Mouse (Mus musculus) hindbrain, embryonic 12.5 days (tissue): ENCODE measurements around the gene Leng9. TPM values are rescaled to one million over a fixed set of nuclear protein-coding genes. Genes with fewer than 3 reads are reported as not detected.

ENCODE experiments used
- ATAC-seq: fragments of 200-750 bp; cut with Nextera tagmentation; 2 replicates; pipeline ENCODE4 v1.8.0; 2017; ENCODE audit warnings: moderate TSS enrichment; ENCODE audit not compliant: low FRiP score
- H3K27ac ChIP-seq: fragments of 300-500 bp; sonication (generic); 2 replicates; pipeline ENCODE4 v1.5.1; 2016; ENCODE audit warnings: mild to moderate bottlenecking
- H3K27me3 ChIP-seq: fragments of 300-500 bp; sonication (generic); 2 replicates; pipeline ENCODE4 v1.6.1; 2016; ENCODE audit warnings: mild to moderate bottlenecking
- H3K36me3 ChIP-seq: fragments of 300-500 bp; sonication (generic); 2 replicates; pipeline ENCODE4 v1.6.1; 2016; ENCODE audit warnings: mild to moderate bottlenecking
- H3K4me1 ChIP-seq: fragments of 300-500 bp; sonication (generic); 2 replicates; pipeline ENCODE4 v1.6.1; 2016
- H3K4me2 ChIP-seq: fragments of 300-500 bp; sonication (generic); replicated peaks from 2 replicates; pipeline ENCODE4 v1.6.1; 2016; ENCODE audit warnings: mild to moderate bottlenecking
- H3K4me3 ChIP-seq: fragments of 300-500 bp; sonication (generic); 2 replicates; pipeline ENCODE4 v1.5.1; 2016; ENCODE audit warnings: mild to moderate bottlenecking
- H3K9ac ChIP-seq: fragments of 300-500 bp; sonication (generic); 2 replicates; pipeline ENCODE4 v1.6.1; 2016; ENCODE audit warnings: mild to moderate bottlenecking, moderate library complexity
- H3K9me3 ChIP-seq: fragments of 300-500 bp; sonication (generic); replicated peaks from 2 replicates; pipeline ENCODE4 v1.6.1; 2016; ENCODE audit warnings: mild to moderate bottlenecking
- WGBS: fragments of 180-500 bp; shearing (Covaris S2); methylation state at CpG from one replicate; pipeline ENCODE4 v1.1.7; 2016; 5-methylcytosine and 5-hydroxymethylcytosine counted together
- polyA plus RNA-seq: library from polyadenylated mRNA; unstranded; fragments of >200 nt; fragmentation: Nextera tagmentation; extraction: Ambion mirVana; gene quantifications from 2 replicates; pipeline ENCODE4 v1.2.1, GENCODE M21; 2016

The Leng9 gene
- polyA plus RNA-seq, 1 experiment from 2014 or later: 3.6 TPM

GRCm38 (mm10) chr7:4128860-4129259 lies 21.3 kb downstream of the Leng9 start:
- Histone ChIP-seq H3K27me3 (no peaks in the 10 kb centered on the region), H3K9ac (peak overlapping the region; percentile 32; the same call in 1 of the 2 replicates), H3K36me3 (peaks cover 34% of the 10 kb centered on the region), H3K4me1 (peaks cover 30% of the 10 kb centered on the region), H3K27ac (no peak overlapping the region), H3K4me2 (no peak overlapping the region), H3K4me3 (no peak overlapping the region), H3K9me3 (no peaks in the 10 kb centered on the region)
- no peak for ATAC-seq
- WGBS: 74% methylated on average over 6 of the region's 6 CpGs

- H3K9me3 ChIP-seq: no peaks in the 10 kb centered on the region
- peaks cover 40% of the 10 kb centered on the region for H3K4me1 ChIP-seq
- H3K4me2 ChIP-seq: no peak overlapping the region
- no peak overlapping the region; the same call in 1 of the 2 replicates for H3K27ac ChIP-seq
- peaks cover 28% of the 10 kb centered on the region for H3K36me3 ChIP-seq
- no peak overlapping the region for H3K4me3 ChIP-seq
- no peak overlapping the region for H3K9ac ChIP-seq
- WGBS: 92% methylated on average over 4 of the region's 4 CpGs
- no peak for ATAC-seq
- no peaks in the 10 kb centered on the region for H3K27me3 ChIP-seq
Observed at GRCm38 (mm10) chr7:4127894-4128293, 22.3 kb downstream of the Leng9 start.

GRCm38 (mm10) chr7:4126992-4127785 lies 23.0 kb downstream of the Leng9 start:
- Histone ChIP-seq H3K27me3 (no peaks in the 10 kb centered on the region), H3K27ac (no peak overlapping the region), H3K9ac (no peak overlapping the region), H3K9me3 (no peaks in the 10 kb centered on the region), H3K4me3 (no peak overlapping the region), H3K4me2 (no peak overlapping the region), H3K4me1 (peaks cover 47% of the 10 kb centered on the region), H3K36me3 (peaks cover 23% of the 10 kb centered on the region)
- WGBS: 86% methylated on average over 11 of the region's 11 CpGs
- no peak for ATAC-seq

DNA sequence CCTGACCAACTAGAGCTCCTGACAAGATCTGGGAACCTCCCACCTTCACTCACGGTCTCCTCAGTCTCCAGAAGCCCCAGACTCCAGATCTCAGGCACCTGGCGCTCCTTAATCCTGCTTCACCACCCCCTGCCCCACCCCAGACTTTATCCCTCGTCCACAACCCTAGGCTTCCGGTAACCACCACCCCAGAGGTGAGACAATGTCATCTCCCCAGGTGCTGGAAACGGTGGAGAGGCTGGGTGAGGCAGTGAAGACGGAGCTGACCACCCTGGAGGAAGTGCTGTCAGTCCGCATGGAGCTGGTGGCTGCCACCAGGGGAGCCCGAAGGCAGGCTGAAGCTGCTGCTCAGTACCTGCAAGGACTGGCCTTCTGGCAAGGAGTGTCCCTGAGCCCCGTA lies 24.9 kb downstream of the Leng9 start:
- peaks cover 19% of the 10 kb centered on the region; the same call in 1 of the 2 replicates for H3K36me3 ChIP-seq

GRCm38 (mm10) chr7:4124856-4125255 lies 25.3 kb downstream of the Leng9 start:
- Histone ChIP-seq H3K27ac (peak overlapping the region; percentile 92), H3K4me1 (peaks cover 55% of the 10 kb centered on the region), H3K36me3 (peaks cover 19% of the 10 kb centered on the region; the same call in 1 of the 2 replicates), H3K4me2 (peak overlapping the region; percentile 73), H3K27me3 (0 out of 2 replicates have a peak, but pooled peaks cover 4% of the 10 kb centered on the region), H3K9me3 (no peaks in the 10 kb centered on the region), H3K9ac (peak overlapping the region; percentile 47), H3K4me3 (peak overlapping the region; percentile 23)
- WGBS: 17% methylated on average over 5 of the region's 5 CpGs
- no peak for ATAC-seq

More for the DNA sequence above, 24.9 kb downstream of the Leng9 start:
- H3K4me2 ChIP-seq: peak overlapping the region; percentile 73; the same call in 1 of the 2 replicates
- H3K9me3 ChIP-seq: no peaks in the 10 kb centered on the region
- no peak overlapping the region for H3K4me3 ChIP-seq
- no peak for ATAC-seq
- peak overlapping the region; percentile 92 for H3K27ac ChIP-seq
- peaks cover 52% of the 10 kb centered on the region for H3K4me1 ChIP-seq
- 0 out of 2 replicates have a peak, but pooled peaks cover 2% of the 10 kb centered on the region for H3K27me3 ChIP-seq
- peak overlapping the region; percentile 47 for H3K9ac ChIP-seq
- 24% methylated on average over 9 of the region's 9 CpGs for WGBS

- peak overlapping the region; percentile 47; the same call in 1 of the 2 replicates for H3K9ac ChIP-seq
- H3K36me3 ChIP-seq: peaks cover 17% of the 10 kb centered on the region; the same call in 1 of the 2 replicates
- H3K4me1 ChIP-seq: peaks cover 57% of the 10 kb centered on the region
Observed at GRCm38 (mm10) chr7:4124315-4124759, 25.8 kb downstream of the Leng9 start.

DNA sequence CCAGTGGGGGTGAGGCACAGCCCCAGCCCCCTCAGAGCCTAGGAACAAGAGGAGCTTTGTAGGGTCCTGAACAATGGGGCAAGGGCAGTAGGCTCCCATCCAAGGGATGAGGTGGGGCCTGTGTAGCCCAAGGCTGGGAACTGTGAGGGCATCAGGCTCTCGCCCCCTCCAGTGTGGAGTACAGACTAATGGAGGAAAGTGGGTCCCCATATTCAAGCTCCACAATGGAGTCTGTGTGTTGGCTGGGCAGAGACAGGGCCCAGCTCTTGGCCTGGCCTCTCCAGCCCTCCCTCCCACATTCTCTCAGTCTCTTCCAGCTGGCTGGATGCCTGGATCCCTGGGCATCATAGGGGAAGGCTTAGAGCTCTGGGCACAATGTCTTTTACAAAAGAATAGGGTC lies 26.4 kb downstream of the Leng9 start:
- Histone ChIP-seq H3K9ac (no peak overlapping the region), H3K27me3 (peaks cover 8% of the 10 kb centered on the region; the same call in 1 of the 2 replicates), H3K4me3 (no peak overlapping the region), H3K4me2 (peak overlapping the region; percentile 73), H3K36me3 (peaks cover 17% of the 10 kb centered on the region; the same call in 1 of the 2 replicates), H3K9me3 (no peaks in the 10 kb centered on the region), H3K27ac (peak overlapping the region; percentile 92), H3K4me1 (peaks cover 63% of the 10 kb centered on the region)
- ATAC-seq: peak; percentile 83
- WGBS: 23% methylated on average over 1 of the region's 1 CpGs

More at GRCm38 (mm10) chr7:4124315-4124759, 25.8 kb downstream of the Leng9 start:
- 0 out of 2 replicates have a peak, but pooled peaks cover 4% of the 10 kb centered on the region for H3K27me3 ChIP-seq
- WGBS: 2% methylated on average over 10 of the region's 10 CpGs
- peak overlapping the region; percentile 92 for H3K27ac ChIP-seq
- H3K4me2 ChIP-seq: peak overlapping the region; percentile 73
- no peaks in the 10 kb centered on the region for H3K9me3 ChIP-seq
- peak overlapping the region; percentile 23 for H3K4me3 ChIP-seq
- peak; percentile 84 for ATAC-seq

DNA sequence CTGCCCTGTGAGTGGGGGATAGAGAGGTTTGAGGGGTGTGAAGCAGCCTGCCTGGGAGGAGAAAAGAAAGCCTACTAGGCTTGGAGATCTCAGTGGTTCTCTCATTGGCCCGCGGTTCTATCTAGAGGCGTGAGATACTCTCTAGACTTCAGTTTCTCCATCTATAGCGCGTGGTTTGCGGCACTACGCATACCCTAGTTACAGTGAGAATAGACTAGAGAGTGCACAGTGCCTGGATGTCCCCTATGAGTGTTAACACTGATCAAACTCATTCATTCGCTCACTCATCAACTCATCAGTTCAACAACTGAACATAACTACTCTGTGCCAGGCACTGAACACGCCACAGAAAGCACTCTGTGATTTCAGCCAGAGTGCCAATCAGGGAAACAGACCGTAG lies 27.4 kb downstream of the Leng9 start:
- WGBS: 78% methylated on average over 10 of the region's 10 CpGs
- Histone ChIP-seq H3K4me3 (peak overlapping the region; percentile 59), H3K4me1 (peaks cover 65% of the 10 kb centered on the region), H3K27me3 (peaks cover 11% of the 10 kb centered on the region; the same call in 1 of the 2 replicates), H3K9ac (peak overlapping the region; percentile 86; the same call in 1 of the 2 replicates), H3K27ac (peak overlapping the region; percentile 92), H3K9me3 (no peaks in the 10 kb centered on the region), H3K36me3 (peaks cover 11% of the 10 kb centered on the region; the same call in 1 of the 2 replicates), H3K4me2 (peak overlapping the region; percentile 73)
- ATAC-seq: no peak

- H3K4me1 ChIP-seq: peaks cover 65% of the 10 kb centered on the region
- ATAC-seq: no peak
- H3K9ac ChIP-seq: peak overlapping the region; percentile 86
- H3K27me3 ChIP-seq: peaks cover 11% of the 10 kb centered on the region; the same call in 1 of the 2 replicates
- H3K36me3 ChIP-seq: 0 out of 2 replicates have a peak, but pooled peaks cover 8% of the 10 kb centered on the region
- WGBS: 42% methylated on average over 11 of the region's 11 CpGs
- H3K9me3 ChIP-seq: no peaks in the 10 kb centered on the region
- H3K4me3 ChIP-seq: peak overlapping the region; percentile 59
- H3K4me2 ChIP-seq: peak overlapping the region; percentile 73
- H3K27ac ChIP-seq: peak overlapping the region; percentile 92
Observed at GRCm38 (mm10) chr7:4122076-4122768, 28.0 kb downstream of the Leng9 start.

DNA sequence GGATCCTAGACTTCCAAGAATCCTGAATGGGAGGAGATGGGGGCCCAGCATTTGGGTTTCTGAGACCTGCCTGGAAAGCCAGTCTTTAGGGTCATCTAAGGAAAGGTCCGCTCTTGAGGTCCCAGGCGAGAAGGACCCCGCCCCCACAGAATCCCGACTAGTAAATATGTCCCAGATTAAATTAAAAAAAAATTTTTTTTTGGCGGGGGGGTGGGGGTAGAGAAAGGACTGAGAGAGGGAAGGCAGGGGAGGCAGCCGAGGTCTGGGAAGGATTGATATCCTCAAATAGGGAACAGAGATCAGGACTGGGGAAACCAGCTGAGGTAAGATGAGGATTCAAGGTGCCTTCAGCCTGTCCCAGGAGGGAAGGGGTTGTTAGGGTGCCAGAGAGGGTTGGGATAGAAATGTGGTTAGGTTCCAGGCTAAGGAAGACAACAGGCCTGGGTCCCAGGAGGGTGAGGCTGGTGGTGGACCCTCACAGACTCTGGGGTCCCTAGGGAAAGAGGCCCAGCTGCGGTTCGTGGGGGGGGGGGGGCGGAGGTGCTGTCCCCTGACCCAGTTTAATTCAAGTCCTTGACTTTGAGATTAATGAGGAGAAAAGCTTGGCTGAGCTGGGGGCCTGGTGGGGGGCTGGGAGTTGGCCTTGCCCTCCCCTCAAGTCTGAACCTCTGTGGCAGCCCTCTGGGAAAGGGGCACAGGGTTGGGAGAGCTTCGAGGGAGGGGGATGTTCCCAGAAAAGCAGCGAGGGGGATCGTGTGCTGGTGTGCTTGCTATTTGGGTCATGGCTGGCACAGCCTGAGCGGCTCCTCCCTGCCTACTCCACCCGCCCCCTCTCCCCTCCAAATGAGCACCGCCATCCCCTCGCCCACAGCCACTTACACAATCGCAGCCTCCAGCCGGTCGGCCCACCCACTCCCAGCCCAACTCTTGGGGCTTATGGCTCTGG lies 29.9 kb downstream of the Leng9 start:
- no peaks in the 10 kb centered on the region for H3K9me3 ChIP-seq
- 9% methylated on average over 15 of the region's 19 CpGs for WGBS
- peaks cover 60% of the 10 kb centered on the region for H3K4me1 ChIP-seq

DNA sequence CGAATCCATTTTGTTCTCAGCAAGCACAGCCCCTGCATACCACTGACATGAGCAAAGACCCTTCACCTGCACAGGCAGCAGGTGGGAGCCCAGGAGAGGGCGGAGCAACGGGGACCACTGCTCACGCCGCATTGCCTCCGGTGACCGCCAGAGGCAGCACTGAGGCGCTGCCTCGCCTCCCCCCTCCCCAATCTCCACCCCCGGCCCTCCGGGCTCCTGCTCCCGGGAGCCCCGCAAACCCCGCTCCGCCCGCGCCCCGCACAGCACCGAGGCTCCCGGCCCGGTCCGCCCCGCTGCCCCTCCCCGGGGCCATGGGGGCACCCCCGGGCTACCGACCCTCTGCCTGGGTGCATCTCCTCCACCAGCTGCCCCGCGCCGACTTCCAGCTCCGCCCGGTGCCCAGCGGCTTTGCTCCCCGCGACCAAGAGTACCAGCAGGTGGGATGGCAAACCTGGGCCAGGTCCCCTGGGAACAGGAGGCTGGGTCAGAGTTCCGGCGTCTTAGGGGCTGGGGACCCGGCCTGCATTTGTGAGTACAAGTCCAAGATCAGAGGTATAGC lies 30.8 kb downstream of the Leng9 start, which contains the start of gene Ttyh1:
TSS of gene Ttyh1 (plus strand) at position 65 of the 559 bp plus-strand sequence.
- Histone ChIP-seq H3K4me2 (peak within 1 kb of the TSS; percentile 73), H3K27ac (peak within 1 kb of the TSS; percentile 92), H3K4me1 (peaks cover 51% of the 10 kb centered on the region), H3K9me3 (no peaks in the 10 kb centered on the region), H3K4me3 (peak within 1 kb of the TSS; percentile 59), H3K36me3 (no peaks in the 10 kb centered on the region), H3K27me3 (peaks cover 11% of the 10 kb centered on the region; the same call in 1 of the 2 replicates), H3K9ac (peak within 1 kb of the TSS; percentile 86)
- ATAC-seq: no peak
- 1% methylated on average over 23 of the region's 37 CpGs for WGBS

More for the DNA sequence above, 29.9 kb downstream of the Leng9 start:
- ATAC-seq: peak; percentile 12
- H3K36me3 ChIP-seq: no peaks in the 10 kb centered on the region
- peak overlapping the region; percentile 92 for H3K27ac ChIP-seq
- H3K27me3 ChIP-seq: peaks cover 11% of the 10 kb centered on the region; the same call in 1 of the 2 replicates
- H3K4me3 ChIP-seq: peak overlapping the region; percentile 59
- peak overlapping the region; percentile 73 for H3K4me2 ChIP-seq
- H3K9ac ChIP-seq: peak overlapping the region; percentile 86
